Mouse (Mus musculus): ENCODE data around the gene Phyhipl.
A peak's percentile ranks its signal among the peaks of the same experiment; 100 is the strongest.

Gene Phyhipl

DNA sequence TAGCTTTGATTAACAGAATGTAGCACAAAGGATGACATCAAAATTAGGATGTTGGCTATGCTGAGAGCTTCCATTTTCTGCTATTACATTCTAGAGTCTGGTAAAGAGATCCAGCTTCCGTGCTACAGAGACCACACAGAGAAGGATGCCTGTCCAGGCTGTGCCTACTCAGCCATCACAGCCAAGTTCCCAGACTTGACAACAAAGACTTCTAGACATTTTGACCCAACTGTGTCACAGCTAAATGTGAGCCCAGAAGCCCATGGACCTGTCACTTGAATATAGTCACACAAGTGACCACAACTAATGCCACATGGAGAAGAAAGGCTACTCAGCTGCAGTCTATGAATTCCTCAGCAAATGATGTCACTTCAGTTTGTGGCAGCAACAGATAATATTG lies 24.6 kb downstream of the Phyhipl start:
- DNase-seq, result no peak

GRCm38 (mm10) chr10:70623461-70623860 lies 32.3 kb downstream of the Phyhipl start:
- DNase-seq, result no peak

GRCm38 (mm10) chr10:70616377-70616776 lies 39.4 kb downstream of the Phyhipl start:
- no peak for DNase-seq

GRCm38 (mm10) chr10:70611633-70612032 lies 44.1 kb downstream of the Phyhipl start:
- DNase-seq, result no peak

DNA sequence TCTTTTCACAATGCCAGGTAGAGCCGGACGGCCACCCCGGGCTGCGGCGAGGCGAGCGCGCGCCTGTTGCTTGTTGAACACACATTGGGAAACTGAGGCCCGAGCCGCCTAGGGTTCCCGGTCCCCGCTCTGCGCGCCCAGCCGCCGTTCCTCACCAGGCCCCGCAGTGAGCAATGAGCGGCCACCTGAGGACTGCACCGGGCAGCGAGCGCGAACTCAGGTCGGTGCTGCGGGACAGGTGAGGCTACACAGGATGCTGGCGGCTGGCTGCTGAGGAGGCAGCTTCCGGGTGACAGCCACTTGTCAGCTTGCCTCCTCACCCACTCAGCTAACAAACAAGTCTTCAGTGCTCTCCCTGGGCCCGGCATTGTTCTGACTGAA lies 55.9 kb downstream of the Phyhipl start:
- DNase-seq, result no peak

DNA sequence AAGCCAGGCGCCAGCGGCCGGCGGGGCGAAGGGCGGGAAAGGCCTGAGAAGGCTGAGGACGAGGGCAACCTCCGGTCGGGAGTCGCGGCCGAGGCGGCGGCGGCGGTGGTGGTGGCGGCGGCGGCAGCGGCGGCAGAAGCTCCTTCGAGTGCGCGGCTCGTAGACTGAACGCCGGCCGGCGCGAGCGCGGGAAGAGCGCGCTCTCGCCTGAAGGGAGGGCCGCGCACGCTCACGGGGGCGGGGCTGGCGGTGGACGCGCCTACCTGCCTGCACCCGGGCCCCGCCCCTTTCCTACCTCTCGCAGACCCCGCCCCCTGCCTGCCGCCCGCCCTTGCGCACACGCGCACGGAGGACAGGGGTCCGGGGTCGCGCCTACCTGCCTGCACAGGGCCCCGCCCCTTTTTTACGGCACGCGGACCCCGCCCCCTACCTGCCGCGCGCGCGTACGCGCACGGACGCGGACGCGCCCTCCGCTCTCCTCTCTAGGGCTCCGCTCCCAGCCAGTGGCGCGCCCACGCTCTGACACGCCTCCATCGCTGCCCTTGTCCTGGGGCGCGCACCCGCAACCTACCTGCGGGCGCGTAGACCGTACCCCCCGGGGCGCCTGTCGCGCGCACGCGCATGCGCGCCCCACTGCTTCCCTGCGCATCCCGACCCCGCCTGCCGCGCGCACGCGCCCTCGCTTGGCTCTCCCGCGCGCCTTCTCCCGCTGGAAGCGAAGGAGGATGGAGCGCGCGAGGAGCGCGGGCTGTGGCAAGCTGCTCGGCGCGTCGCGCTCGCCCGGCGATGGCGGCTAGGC lies 56.4 kb downstream of the Phyhipl start:
- peak; percentile 98 for DNase-seq

- no peak for DNase-seq
These were observed 57.1 kb downstream of the Phyhipl start for GRCm38 (mm10) chr10:70598516-70599125.

GRCm38 (mm10) chr10:70598081-70598515 lies 57.7 kb downstream of the Phyhipl start:
- DNase-seq, result no peak

DNA sequence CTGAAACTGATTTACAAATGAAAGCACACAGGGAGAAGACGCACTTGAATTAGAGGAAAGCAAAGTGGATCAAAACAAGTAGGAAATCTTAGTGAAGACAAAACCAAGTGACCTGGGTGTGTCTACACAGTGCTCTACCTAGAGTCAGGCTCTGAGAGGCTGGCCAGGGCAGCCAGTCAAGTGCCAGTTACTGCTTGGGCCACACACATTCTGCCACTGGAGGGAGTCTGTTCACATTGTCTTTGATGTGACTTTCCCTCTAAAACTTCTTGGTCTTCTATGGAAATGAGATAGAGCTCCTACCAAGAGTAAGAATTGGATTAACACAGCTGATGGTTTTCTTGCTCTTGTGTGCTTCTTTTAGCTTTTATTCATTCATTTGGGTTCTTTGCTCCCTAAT lies 61.8 kb downstream of the Phyhipl start:
- DNase-seq, result peak; percentile 31

GRCm38 (mm10) chr10:70586876-70587405 lies 68.8 kb downstream of the Phyhipl start:
- DNase-seq, result no peak

DNA sequence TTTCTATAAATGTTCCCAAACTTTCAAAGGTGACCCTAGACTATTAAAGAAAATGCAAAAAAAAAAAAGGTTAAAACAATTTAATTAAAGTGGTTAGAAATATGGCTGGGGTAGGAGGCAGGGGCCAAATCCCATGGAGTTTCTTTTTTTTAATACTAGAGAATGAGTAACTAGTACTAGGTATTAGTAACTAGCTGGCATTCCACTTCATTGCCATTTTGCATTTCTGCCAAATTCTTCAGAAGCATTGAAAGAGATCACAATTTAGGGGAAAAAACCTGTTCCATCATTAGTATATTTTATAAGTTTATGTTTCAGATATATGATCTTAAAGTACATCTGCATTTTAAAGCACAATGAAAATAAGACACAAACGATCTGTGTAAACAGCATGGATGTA lies 71.6 kb downstream of the Phyhipl start:
- no peak for DNase-seq

- peak; percentile 36 for DNase-seq
These were observed 74.1 kb downstream of the Phyhipl start for GRCm38 (mm10) chr10:70581556-70582211.

DNA sequence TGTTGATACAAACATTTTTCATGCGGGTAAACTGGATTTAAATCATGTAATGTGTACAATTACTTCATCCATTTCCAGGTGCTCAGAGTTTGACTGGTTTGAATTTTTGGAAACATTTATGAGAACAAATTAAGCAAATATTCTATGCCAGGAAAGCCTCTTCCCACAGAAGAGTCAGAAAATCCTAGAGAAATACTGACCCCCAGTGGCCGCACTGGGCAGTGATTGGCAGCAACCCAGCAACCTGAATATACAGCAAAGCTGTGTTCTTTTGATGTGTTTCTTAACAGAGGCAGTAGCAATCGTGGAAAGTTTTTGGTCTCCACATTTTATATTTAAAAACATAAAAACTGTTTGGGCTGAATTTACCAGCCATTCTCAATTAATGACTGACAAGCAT lies 92.1 kb downstream of the Phyhipl start:
- DNase-seq, result peak; percentile 70

DNA sequence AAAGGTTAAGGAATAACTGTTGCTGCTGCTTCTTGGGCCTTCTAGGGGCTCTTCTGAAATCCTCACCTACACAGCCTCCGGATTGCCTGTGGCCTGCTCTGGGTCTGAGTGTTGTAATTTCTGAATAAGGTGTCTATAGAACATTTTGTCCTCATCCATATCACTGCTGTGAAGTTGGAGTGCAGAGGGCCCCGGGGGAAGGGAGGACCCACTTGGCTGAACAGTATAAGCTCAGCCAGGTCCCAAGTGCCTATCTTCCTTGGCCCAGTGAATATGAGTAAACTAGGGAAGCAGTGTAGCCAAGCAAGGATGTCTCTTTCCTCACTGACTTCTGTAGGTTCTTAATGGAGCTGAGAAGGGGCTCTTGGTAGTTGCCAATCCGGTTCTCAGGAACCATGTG lies 103.2 kb downstream of the Phyhipl start:
- no peak for DNase-seq

DNA sequence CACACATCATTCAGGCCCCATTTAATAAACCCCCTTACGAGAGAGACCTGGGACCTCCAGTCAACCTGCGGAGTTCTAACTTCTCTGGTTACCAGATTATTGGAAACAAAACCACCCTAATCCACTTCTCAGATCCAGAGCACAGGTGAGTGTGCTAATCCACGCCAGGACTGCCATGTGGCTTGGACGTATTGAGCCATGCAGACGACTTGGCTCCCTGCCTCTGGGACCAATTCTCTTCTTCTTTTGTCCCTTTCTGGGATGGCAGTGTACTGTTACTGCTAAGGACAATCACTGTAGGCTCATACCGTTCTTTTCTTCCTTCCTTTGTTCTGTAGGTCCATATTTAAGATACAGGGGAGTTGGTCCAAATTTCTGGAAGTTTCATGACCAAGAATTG lies 112.9 kb downstream of the Phyhipl start:
- no peak for DNase-seq

DNA sequence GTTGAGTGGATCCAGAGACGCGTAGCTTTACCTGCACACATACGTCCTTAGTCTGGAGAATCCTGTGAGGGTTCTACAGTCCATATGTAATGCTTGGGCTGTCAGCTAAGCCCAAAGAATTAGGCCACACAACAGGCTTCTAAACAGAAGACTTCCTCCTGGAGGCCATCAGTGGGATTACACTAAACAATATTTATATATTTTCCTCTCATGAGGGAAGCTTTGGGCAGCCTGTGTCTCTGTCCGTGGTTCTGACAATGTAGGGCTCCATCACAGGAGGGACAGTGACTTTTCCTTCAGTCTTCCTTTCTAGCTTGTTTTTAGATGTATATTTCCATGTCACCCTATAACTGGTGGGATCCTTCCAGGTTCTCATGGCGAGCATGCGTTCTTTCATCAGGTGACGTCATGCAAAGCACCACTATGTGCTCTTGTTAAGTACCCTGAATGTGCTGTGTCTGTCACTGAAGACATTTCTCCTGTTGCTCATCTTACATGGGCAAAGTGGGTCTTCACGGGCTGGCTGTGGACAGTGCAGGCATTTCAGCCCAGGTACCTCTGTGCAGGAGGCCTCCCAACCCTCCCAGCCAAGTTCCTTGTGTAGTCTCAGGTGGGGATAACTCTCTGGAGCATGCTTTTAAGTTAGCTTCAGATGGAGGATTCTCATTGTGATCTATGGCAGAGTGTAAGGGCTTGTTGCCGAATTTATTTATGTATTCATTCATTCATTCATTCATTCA lies 115.1 kb downstream of the Phyhipl start:
- no peak for DNase-seq

- DNase-seq, result no peak
These were observed 116.5 kb downstream of the Phyhipl start for GRCm38 (mm10) chr10:70539251-70539650.

- DNase-seq, result no peak
These were observed 118.1 kb downstream of the Phyhipl start for GRCm38 (mm10) chr10:70537694-70538093.

GRCm38 (mm10) chr10:70535401-70535800 lies 120.4 kb downstream of the Phyhipl start:
- no peak for DNase-seq

DNA sequence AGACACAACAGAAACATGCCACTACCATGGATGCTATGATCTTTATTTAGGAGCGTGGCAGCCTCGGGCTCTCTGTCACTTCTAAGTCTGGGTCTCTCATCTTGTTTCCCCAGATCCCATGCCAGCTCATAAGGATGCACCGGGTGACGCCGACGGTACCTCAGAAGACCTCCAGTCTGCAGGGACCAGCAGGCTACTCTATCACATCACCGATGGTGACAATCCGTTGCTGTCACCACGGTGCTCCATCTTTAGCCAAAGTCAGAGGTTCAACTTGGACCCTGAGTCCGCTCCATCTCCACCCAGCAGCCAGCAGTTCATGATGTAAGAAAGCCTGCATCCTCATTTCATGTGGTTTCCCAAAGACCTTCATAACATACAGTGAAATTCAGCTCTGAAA lies 121.2 kb downstream of the Phyhipl start:
- DNase-seq, result no peak

DNA sequence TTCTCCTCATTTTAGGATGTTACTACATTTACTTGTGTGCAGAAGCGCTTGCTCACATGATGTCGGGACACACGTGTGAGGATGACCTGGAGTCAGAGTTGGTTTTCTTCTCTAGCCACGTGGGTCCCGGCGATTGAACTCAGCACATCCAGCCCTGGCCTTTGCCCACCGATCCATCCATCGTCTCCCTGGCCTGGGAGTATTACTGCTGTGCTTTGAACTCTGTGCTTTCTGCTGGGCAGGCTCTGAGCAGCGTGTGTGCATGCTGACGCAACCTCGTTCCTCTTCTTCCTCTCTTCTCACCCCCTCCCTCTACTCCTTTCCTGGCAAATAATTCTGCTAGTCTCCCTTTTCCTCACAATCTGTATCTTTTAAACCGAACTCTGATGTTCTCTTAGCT lies 121.8 kb downstream of the Phyhipl start:
- no peak for DNase-seq

GRCm38 (mm10) chr10:70533301-70533781 lies 122.4 kb downstream of the Phyhipl start:
- peak; percentile 67 for DNase-seq

DNA sequence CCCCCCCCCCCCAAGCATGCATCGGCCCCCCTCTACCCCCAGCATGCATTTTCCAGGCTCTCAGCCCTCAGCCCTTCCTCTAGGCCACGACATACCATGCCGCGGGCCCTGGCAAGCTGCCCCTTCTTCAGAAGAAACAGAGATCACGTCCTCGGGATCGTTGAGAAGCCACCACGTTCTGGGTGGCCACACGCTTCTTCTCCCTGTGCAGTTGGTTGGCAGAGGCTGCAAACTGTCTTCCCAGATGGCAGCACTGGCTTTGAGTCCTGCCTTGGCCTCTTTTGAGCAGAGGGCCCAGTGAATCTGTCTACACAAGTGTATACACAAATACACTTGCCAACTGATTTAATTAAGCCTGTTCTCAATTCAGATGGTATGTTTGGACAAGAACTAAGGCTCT lies 123.5 kb downstream of the Phyhipl start:
- DNase-seq, result peak; percentile 86
